Mouse (Mus musculus): ENCODE measurements around the gene Gm8265. TPM values are rescaled to one million over a fixed set of nuclear protein-coding genes. Genes with fewer than 3 reads are reported as not detected.
"Not testable (repeated sequence)": the region's sequence is repeated elsewhere in the genome, so short reads cannot be mapped to it uniquely, and the experiment has no call there.

Gene Gm8265
- polyA plus RNA-seq (2015; fragmentation: Nextera tagmentation; extraction: Ambion mirVana) = not detected in 2 replicates

GRCm38 (mm10) chr14:5632928-5633327 is at the start of gene Gm8265:
Gene Gm8265 (minus strand): TSS chr14:5633028.
- not testable (repeated sequence) for H3K9ac ChIP-seq; H3K27ac ChIP-seq; H3K4me2 ChIP-seq; H3K4me3 ChIP-seq; H3K9me3 ChIP-seq (replicated peaks); H3K4me1 ChIP-seq (replicated peaks); H3K36me3 ChIP-seq; ATAC-seq (replicated peaks; ENCODE audit: insufficient number of reproducible peaks, insufficient read depth, low FRiP score, low read depth); H3K27me3 ChIP-seq
- no CpG with 5 or more reads among the region's 1 CpGs for WGBS

Other genes starting within 250 kb of the Gm8265 start
- gene Gm3500, start 244.0 kb downstream of the Gm8265 start, polyA plus RNA-seq (2015; fragmentation: Nextera tagmentation; extraction: Ambion mirVana) = 0.08 TPM in 1 of 2 replicates, not detected in the other
- 0.19 and 0.23 TPM in 2 replicates for gene Gm3194, start 177.6 kb downstream of the Gm8265 start, polyA plus RNA-seq (2015; fragmentation: Nextera tagmentation; extraction: Ambion mirVana)
- gene Gm8246, start 155.2 kb downstream of the Gm8265 start, polyA plus RNA-seq (2015; fragmentation: Nextera tagmentation; extraction: Ambion mirVana) = not detected in 2 replicates
- not detected in 2 replicates for gene Gm3187, start 148.8 kb downstream of the Gm8265 start, polyA plus RNA-seq (2015; fragmentation: Nextera tagmentation; extraction: Ambion mirVana)
- 0.32 and 0.52 TPM in 2 replicates for gene Gm3488, start 131.4 kb downstream of the Gm8265 start, polyA plus RNA-seq (2015; fragmentation: Nextera tagmentation; extraction: Ambion mirVana)
- not detected in 2 replicates for gene Gm3532, start 94.5 kb downstream of the Gm8265 start, polyA plus RNA-seq (2015; fragmentation: Nextera tagmentation; extraction: Ambion mirVana)
- not detected in 2 replicates for gene Gm9603, start 54.4 kb upstream of the Gm8265 start, polyA plus RNA-seq (2015; fragmentation: Nextera tagmentation; extraction: Ambion mirVana)
- not detected in 2 replicates for gene Gm3373, start 108.5 kb upstream of the Gm8265 start, polyA plus RNA-seq (2015; fragmentation: Nextera tagmentation; extraction: Ambion mirVana)
- 0.34 and 0.50 TPM in 2 replicates for gene Gm3383, start 175.0 kb upstream of the Gm8265 start, polyA plus RNA-seq (2015; fragmentation: Nextera tagmentation; extraction: Ambion mirVana)
- gene Gm3424, start 197.3 kb upstream of the Gm8265 start, polyA plus RNA-seq (2015; fragmentation: Nextera tagmentation; extraction: Ambion mirVana) = not detected in 2 replicates
- gene Gm8237, start 247.4 kb upstream of the Gm8265 start, polyA plus RNA-seq (2015; fragmentation: Nextera tagmentation; extraction: Ambion mirVana) = 0.06 and 0.08 TPM in 2 replicates